Mouse (Mus musculus) midbrain, embryonic 10.5 days (tissue): Measurements from ENCODE around the gene Bcar3. TPM values are rescaled to one million over a fixed set of nuclear protein-coding genes. Genes with fewer than 3 reads are reported as not detected.

Source experiments
- DNase-seq: peaks from one replicate; pipeline ENCODE4 v3.0.0-alpha.2; 2017; ENCODE audit warnings: low spot score
- H3K27ac ChIP-seq: fragments of 300-500 bp; sonication (generic); replicated peaks from 2 replicates; pipeline ENCODE4 v1.5.1; 2016; ENCODE audit warnings: mild to moderate bottlenecking
- H3K27me3 ChIP-seq: fragments of 300-500 bp; sonication (generic); 2 replicates; pipeline ENCODE4 v1.6.1; 2016; ENCODE audit warnings: low read depth, mild to moderate bottlenecking; ENCODE audit not compliant: poor library complexity, severe bottlenecking
- H3K36me3 ChIP-seq: fragments of 300-500 bp; sonication (generic); 2 replicates; pipeline ENCODE4 v1.6.1; 2016; ENCODE audit warnings: mild to moderate bottlenecking, moderate library complexity
- H3K4me1 ChIP-seq: fragments of 300-500 bp; sonication (generic); 2 replicates; pipeline ENCODE4 v1.6.1; 2016
- H3K4me3 ChIP-seq: fragments of 300-500 bp; sonication (generic); 2 replicates; pipeline ENCODE4 v1.5.1; 2016; ENCODE audit warnings: mild to moderate bottlenecking, moderate library complexity
- H3K9me3 ChIP-seq: fragments of 300-500 bp; sonication (generic); replicated peaks from 2 replicates; pipeline ENCODE4 v1.6.1; 2016; ENCODE audit warnings: mild to moderate bottlenecking
- WGBS: fragments of 180-500 bp; shearing (Covaris S2); methylation state at CpG from one replicate; pipeline ENCODE4 v1.1.7; 2016; 5-methylcytosine and 5-hydroxymethylcytosine counted together
- polyA plus RNA-seq: library from polyadenylated mRNA; unstranded; fragments of >200 nt; fragmentation: Nextera tagmentation; extraction: Ambion mirVana; gene quantifications from 2 replicates; pipeline ENCODE4 v1.2.1, GENCODE M21; 2016

Gene Bcar3
- polyA plus RNA-seq, 1 experiment from 2014 or later, result 21.8 TPM

DNA sequence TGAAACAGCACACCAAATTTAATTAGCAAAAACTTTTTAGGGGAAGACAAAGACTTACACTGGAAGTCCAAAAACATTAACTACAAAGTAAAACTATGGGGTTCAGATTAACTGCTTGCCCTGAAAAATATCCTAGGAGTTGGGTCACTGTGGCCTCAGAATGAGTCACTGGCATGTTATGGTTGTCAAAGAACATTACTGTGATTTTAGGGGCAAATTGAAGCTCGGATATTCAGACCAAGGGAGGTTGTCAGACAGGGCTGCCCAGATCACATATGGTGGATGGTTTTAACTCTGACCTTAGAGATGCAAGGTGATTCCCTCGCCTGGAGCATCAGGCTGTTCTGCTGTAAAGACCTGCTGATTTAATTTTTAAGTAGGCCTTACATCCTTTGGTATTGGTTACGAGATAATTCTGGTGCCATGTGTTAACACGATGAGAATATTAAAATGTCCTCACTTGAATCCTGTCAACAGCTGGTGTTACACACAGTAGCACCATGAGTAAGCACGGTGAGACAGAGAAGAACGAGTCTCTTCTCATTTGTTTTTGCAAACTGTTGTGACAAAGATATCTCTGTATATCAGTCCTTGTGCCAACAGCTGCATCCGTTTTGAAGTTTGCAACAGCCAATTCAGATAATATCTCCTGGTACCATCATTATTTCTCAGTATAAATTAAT, 144.3 kb downstream of the Bcar3 start:
- DNase-seq, result no peak
- Histone ChIP-seq H3K36me3 (peaks cover 26% of the 10 kb centered on the region), H3K4me1 (peaks cover 51% of the 10 kb centered on the region), H3K4me3 (no peak overlapping the region), H3K27ac (peak overlapping the region; percentile 46; the same call in 1 of the 2 replicates), H3K9me3 (no peaks in the 10 kb centered on the region), H3K27me3 (no peaks in the 10 kb centered on the region)
- WGBS, result 70% methylated on average over 7 of the region's 7 CpGs

DNA sequence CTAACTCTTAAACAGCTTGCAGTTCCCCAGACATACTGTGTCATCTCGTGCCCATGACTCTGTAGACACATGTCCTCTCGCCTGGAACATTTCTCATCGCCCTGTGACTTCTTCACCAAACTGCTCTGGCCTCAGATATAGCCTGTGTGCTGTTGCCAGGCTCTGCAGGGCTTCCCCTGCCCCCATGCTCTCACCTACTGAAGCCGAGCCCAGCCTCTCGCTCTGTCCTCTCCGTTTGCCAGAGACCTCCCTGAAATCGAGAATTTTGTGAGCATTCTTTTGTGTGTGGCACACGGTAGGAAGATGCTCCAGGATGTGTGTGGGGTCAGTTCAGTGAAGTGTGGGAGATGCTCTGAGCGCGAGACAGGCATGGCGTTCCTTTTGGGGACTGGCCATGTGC, 151.8 kb downstream of the Bcar3 start:
- Histone ChIP-seq H3K27ac (no peak overlapping the region), H3K4me3 (no peak overlapping the region), H3K27me3 (no peaks in the 10 kb centered on the region), H3K9me3 (no peaks in the 10 kb centered on the region; the same call in 1 of the 2 replicates), H3K36me3 (peaks cover 58% of the 10 kb centered on the region), H3K4me1 (peaks cover 10% of the 10 kb centered on the region)
- DNase-seq, result no peak
- WGBS, result 90% methylated on average over 11 of the region's 11 CpGs

DNA sequence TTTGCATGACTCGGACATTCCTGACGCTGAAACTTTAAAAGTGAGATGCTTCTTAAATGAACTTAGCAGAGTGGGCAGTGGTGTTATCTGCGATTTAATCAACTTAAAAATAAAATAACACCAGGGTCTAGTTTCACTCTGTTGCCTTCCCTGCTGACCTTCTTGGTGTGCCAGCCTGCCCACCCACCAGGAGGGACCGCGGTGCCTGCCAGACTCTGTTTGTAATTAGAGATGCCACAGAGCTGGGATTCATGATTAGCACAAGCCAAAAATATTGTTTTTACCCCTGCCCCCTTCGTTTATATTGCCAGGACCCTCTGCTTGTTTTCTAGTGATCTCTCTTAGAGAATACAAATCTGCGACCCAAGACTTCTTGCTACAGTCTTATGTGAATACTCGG, 152.7 kb downstream of the Bcar3 start:
- H3K9me3 ChIP-seq, result no peaks in the 10 kb centered on the region; the same call in 1 of the 2 replicates
- no peak for DNase-seq
- no peaks in the 10 kb centered on the region for H3K27me3 ChIP-seq
- no peak overlapping the region for H3K27ac ChIP-seq
- WGBS, result 81% methylated on average over 8 of the region's 8 CpGs
- H3K4me1 ChIP-seq, result peaks cover 10% of the 10 kb centered on the region
- H3K36me3 ChIP-seq, result peaks cover 55% of the 10 kb centered on the region
- H3K4me3 ChIP-seq, result no peak overlapping the region

GRCm38 (mm10) chr3:122448196-122448595, 154.3 kb downstream of the Bcar3 start:
- Histone ChIP-seq H3K27ac (no peak overlapping the region), H3K4me3 (no peak overlapping the region), H3K27me3 (no peaks in the 10 kb centered on the region), H3K4me1 (peaks cover 10% of the 10 kb centered on the region), H3K9me3 (no peaks in the 10 kb centered on the region; the same call in 1 of the 2 replicates), H3K36me3 (peaks cover 55% of the 10 kb centered on the region)
- WGBS, result 95% methylated on average over 13 of the region's 13 CpGs
- no peak for DNase-seq

DNA sequence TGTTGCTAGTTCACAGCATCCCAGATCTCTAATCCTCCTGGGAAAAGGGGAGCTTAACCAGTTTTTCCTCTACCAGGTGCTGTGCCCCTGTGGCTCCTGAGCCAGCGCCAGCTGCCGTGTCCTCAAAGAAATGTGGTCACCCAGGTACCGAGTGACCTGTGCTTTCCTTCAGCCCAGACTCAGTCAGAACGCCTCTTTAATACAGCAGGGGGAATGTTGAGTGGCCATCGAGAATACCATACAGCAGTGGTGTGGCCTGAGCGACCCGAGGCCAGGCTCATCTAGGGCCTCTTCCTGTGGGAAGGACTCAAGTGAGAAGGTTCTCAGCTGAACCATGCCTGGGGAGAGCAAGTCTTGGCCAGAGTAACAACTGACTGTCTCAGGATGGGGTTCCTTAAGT, 156.1 kb downstream of the Bcar3 start:
- Histone ChIP-seq H3K36me3 (peaks cover 46% of the 10 kb centered on the region), H3K9me3 (no peaks in the 10 kb centered on the region; the same call in 1 of the 2 replicates), H3K27me3 (no peaks in the 10 kb centered on the region), H3K4me1 (peaks cover 10% of the 10 kb centered on the region), H3K27ac (no peak overlapping the region), H3K4me3 (no peak overlapping the region)
- WGBS, result 96% methylated on average over 7 of the region's 7 CpGs
- DNase-seq, result no peak

DNA sequence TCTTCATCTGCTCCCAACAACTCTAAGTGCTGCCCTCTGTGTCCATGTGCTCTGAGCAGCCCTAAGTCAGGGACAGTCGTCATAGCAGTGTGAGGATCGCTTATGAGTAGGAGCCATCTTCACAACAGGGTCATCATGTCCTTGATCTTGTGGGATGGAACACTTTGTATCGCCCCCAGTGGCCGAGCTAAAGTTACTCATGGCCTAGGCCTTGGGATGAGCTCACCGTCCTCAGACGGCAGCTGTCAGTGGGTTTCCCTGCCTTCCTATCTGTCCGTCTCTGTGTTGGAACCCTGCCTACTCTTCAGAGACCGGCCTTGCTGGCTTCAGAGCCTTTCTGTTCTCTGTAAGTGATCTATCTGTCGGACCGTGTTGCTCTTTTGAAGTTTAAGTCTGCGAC, 159.9 kb downstream of the Bcar3 start:
- no peaks in the 10 kb centered on the region for H3K9me3 ChIP-seq
- peaks cover 33% of the 10 kb centered on the region for H3K36me3 ChIP-seq
- H3K27ac ChIP-seq, result no peak overlapping the region; the same call in 1 of the 2 replicates
- H3K27me3 ChIP-seq, result no peaks in the 10 kb centered on the region
- peaks cover 29% of the 10 kb centered on the region for H3K4me1 ChIP-seq
- WGBS, result 90% methylated on average over 11 of the region's 11 CpGs
- H3K4me3 ChIP-seq, result no peak overlapping the region
- DNase-seq, result no peak

DNA sequence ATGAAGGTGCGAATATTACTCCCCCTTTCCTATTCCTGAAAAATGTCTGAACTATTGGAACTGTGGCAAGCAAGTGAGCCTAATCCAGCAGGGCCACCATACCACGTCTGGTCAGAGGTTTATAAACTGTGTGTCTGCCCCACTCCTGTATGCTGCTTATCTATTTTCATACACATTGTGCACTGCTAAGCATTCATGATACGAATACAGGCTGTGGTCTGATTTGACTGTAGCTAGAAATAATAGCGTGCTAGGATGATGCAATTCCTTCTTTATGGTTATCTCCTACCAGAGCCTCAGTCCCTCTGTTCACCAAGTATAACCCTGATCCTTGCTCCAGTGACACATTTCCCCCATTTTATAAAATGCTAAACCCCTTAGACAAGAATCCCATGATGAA, 162.2 kb downstream of the Bcar3 start:
- DNase-seq, result no peak
- Histone ChIP-seq H3K27me3 (no peaks in the 10 kb centered on the region), H3K36me3 (peaks cover 20% of the 10 kb centered on the region), H3K27ac (no peak overlapping the region), H3K4me3 (no peak overlapping the region), H3K4me1 (peaks cover 52% of the 10 kb centered on the region), H3K9me3 (no peaks in the 10 kb centered on the region)
- WGBS, result 94% methylated on average over 4 of the region's 4 CpGs

DNA sequence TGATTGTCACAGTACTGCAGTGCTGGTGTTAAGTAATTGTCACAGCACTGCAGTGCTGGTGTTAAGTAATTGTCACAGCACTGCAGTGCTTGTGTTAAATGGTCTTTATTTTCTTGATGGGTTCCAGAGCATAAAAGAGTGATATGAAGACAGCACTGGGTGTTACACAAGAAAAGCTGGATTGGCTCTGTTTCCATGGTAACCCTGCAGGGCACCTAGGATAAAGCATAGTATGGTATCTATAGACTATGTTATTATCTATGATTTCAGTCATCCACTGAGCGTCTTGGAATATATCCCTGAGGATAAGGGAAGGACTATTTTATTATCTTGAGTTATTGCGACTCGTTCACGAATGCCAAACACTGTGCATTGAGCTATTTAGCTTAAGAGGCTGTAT, 162.9 kb downstream of the Bcar3 start:
- no peaks in the 10 kb centered on the region for H3K27me3 ChIP-seq
- peaks cover 17% of the 10 kb centered on the region for H3K36me3 ChIP-seq
- H3K4me1 ChIP-seq, result peaks cover 59% of the 10 kb centered on the region
- 91% methylated on average over 4 of the region's 4 CpGs for WGBS
- H3K9me3 ChIP-seq, result no peaks in the 10 kb centered on the region
- DNase-seq, result no peak
- no peak overlapping the region for H3K4me3 ChIP-seq
- H3K27ac ChIP-seq, result no peak overlapping the region

DNA sequence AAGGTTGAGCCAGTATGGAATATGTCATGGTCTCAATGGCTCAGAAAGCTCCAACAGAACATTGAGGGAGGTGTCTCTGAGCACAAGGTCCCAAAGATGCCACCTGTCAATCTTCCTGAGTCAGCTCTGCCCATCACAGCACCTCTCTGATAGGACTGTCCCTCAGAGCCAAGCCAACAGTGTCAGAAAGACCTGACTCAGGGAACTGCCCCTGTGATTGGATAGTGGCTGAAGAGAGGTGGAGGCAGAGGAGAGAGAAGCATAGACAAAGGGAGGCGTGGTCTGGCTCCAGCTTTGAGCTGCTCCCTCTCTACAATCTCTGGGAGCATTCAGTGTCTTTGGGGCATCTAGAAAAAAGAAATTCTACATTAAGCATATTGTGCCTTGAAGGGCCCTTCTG, 163.8 kb downstream of the Bcar3 start:
- Histone ChIP-seq H3K36me3 (peaks cover 17% of the 10 kb centered on the region), H3K27ac (peak overlapping the region; percentile 69), H3K9me3 (no peaks in the 10 kb centered on the region), H3K4me1 (peaks cover 68% of the 10 kb centered on the region), H3K4me3 (no peak overlapping the region), H3K27me3 (no peaks in the 10 kb centered on the region)
- DNase-seq, result no peak
- 27% methylated on average over 1 of the region's 1 CpGs for WGBS

GRCm38 (mm10) chr3:122458743-122459142, 164.8 kb downstream of the Bcar3 start:
- Histone ChIP-seq H3K27ac (0 out of 2 replicates have a peak overlapping the region, but pooled peaks have one; percentile 69), H3K4me1 (peaks cover 78% of the 10 kb centered on the region)
- 85% methylated on average over 8 of the region's 8 CpGs for WGBS

DNA sequence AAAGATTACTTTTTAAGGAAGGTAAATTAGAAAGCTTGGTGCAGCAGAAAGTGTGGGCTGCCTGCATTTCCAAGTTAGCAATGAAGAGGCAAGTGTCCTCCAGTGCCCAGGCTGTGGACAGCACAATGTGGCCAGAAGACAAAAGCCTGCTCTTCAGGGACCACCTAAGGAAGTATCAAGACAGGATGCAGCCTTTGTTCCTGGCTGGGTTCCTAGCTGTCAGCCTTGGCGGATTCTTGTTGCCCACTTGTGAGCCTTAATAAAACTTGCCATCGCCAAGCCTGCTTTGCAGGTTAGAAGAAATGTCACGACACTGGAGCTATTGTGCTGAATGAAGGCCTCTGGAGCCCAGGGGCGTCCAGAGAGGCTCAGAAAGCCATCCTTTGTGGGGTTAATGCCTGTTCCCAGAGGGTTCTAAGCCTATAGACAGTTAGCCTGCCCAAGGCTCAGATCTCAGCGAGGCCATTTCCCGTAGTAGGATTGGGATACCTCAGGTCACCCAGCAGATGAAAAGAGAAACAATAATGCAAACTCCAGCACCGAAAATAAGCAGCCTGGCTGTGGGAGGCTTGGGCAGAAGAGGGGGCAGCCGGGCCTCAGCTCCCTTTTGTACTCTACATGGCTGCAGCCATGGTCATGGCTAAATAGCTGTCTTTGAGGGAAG, 167.0 kb downstream of the Bcar3 start:
- peaks cover 82% of the 10 kb centered on the region for H3K4me1 ChIP-seq
- H3K4me3 ChIP-seq, result peak overlapping the region; percentile 23; the same call in 1 of the 2 replicates
- 16% methylated on average over 8 of the region's 8 CpGs for WGBS
- 0 out of 2 replicates have a peak, but pooled peaks cover 5% of the 10 kb centered on the region for H3K27me3 ChIP-seq
- peak overlapping the region; percentile 85 for H3K27ac ChIP-seq
- DNase-seq, result peak; percentile 71
- peaks cover 3% of the 10 kb centered on the region for H3K36me3 ChIP-seq
- no peaks in the 10 kb centered on the region for H3K9me3 ChIP-seq

More at GRCm38 (mm10) chr3:122458743-122459142, 164.8 kb downstream of the Bcar3 start:
- Histone ChIP-seq H3K36me3 (peaks cover 17% of the 10 kb centered on the region), H3K9me3 (no peaks in the 10 kb centered on the region), H3K27me3 (0 out of 2 replicates have a peak, but pooled peaks cover 5% of the 10 kb centered on the region), H3K4me3 (no peak overlapping the region)
- no peak for DNase-seq

GRCm38 (mm10) chr3:122461512-122461881, 167.6 kb downstream of the Bcar3 start:
- 65% methylated on average over 11 of the region's 11 CpGs for WGBS
- 0 out of 2 replicates have a peak, but pooled peaks cover 5% of the 10 kb centered on the region for H3K27me3 ChIP-seq
- DNase-seq, result no peak
- peaks cover 82% of the 10 kb centered on the region for H3K4me1 ChIP-seq
- peak overlapping the region; percentile 23; the same call in 1 of the 2 replicates for H3K4me3 ChIP-seq
- no peaks in the 10 kb centered on the region for H3K9me3 ChIP-seq
- H3K36me3 ChIP-seq, result no peaks in the 10 kb centered on the region
- H3K27ac ChIP-seq, result peak overlapping the region; percentile 85
